Mouse (Mus musculus) splenic B cell, adult 2 months (primary cell): ENCODE data around the gene Zbtb39.

Source experiments
- DNase-seq: peaks from one replicate; pipeline ENCODE4 v3.0.0-alpha.2; 2011; ENCODE audit warnings: low read depth, low spot score
- H3K27me3 ChIP-seq: 2 replicates; pipeline ENCODE4 v1.6.1; 2012; ENCODE audit warnings: mild to moderate bottlenecking, low read length, moderate library complexity, mixed read lengths; ENCODE audit not compliant: control insufficient read depth, poor library complexity, insufficient read depth, severe bottlenecking
- H3K36me3 ChIP-seq: 2 replicates; pipeline ENCODE4 v1.6.1; 2012; ENCODE audit warnings: mild to moderate bottlenecking, low read length, moderate library complexity, mixed read lengths; ENCODE audit not compliant: control insufficient read depth, poor library complexity, insufficient read depth, severe bottlenecking

The Zbtb39 gene

GRCm38 (mm10) chr10:127739083-127739660 lies at the start of gene Zbtb39:
Zbtb39 (plus strand) TSS chr10:127739538.
- Histone ChIP-seq H3K27me3 (no peaks in the 10 kb centered on the region), H3K36me3 (peaks cover 2% of the 10 kb centered on the region; the same call in 1 of the 2 replicates)
- DNase-seq, result peak; percentile 83

GRCm38 (mm10) chr10:127691053-127691452 lies 48.3 kb upstream of the Zbtb39 start:
- H3K27me3 ChIP-seq, result no peaks in the 10 kb centered on the region
- H3K36me3 ChIP-seq, result peaks cover 8% of the 10 kb centered on the region
- no peak for DNase-seq

DNA sequence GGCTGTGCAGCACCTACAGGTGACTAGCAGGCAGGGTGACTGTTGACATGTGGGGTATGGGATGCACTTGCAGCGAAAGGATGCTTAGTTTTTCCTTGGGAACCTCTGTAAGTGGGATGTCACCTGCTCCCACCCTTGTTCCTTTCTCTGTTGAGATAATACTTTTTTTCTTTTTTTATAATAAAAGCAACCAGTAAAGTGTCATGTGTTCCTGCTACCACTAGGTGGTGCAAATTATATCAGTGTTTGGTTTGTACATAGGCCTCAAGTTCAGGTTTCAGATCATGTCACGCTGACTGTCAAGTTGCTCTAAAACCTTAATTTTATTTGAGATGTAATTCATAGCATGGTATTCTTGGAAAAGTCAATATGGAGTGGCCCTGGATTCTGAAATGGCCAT lies 44.7 kb upstream of the Zbtb39 start:
- no peaks in the 10 kb centered on the region for H3K27me3 ChIP-seq
- peak; percentile 54 for DNase-seq
- H3K36me3 ChIP-seq, result peaks cover 8% of the 10 kb centered on the region

DNA sequence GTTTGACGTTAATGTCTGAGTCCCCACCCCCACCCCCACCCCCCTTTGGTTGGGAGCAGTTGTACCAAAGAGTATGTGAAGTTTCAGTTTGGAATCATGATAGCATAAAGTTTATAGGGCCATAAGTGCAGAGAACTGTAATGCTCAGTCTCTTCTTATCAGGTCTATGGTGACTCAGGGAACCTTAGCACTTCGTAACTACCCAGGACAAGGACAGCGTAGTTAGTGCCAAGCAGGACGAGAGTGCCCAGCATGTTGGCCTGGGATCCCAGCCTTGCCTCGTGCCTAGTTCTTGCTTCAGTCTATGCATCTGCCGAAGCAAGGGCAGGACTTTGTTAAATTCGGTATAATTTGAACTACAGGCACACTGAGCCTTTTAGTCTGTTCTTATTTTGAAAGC lies 43.6 kb upstream of the Zbtb39 start:
- Histone ChIP-seq H3K36me3 (peaks cover 8% of the 10 kb centered on the region), H3K27me3 (no peaks in the 10 kb centered on the region)
- DNase-seq, result no peak

- no peaks in the 10 kb centered on the region for H3K27me3 ChIP-seq
- DNase-seq, result no peak
- H3K36me3 ChIP-seq, result peaks cover 4% of the 10 kb centered on the region
These were observed 40.4 kb upstream of the Zbtb39 start for GRCm38 (mm10) chr10:127698966-127699365.

DNA sequence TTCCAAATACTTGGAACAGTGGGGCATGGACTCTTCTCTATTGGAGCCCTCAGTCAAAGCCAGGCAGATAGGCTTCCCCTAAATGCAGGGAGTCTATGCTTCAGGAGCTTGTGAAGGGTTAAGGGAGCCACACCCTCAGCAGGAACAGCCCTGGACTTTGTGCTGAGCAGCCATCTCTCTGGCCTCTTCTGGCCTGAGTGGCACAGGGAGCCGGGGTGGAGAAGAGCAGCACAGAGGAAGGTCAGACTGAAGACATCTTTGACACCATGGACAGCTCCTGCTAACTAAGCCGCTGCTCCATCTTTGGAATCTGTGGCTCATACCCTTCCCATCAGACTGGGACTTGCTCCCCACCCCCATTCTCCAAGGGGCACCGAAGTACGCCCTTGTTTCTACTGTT lies 36.0 kb upstream of the Zbtb39 start:
- Histone ChIP-seq H3K36me3 (no peaks in the 10 kb centered on the region; the same call in 1 of the 2 replicates), H3K27me3 (no peaks in the 10 kb centered on the region)
- DNase-seq, result no peak

GRCm38 (mm10) chr10:127704293-127704692 lies 35.0 kb upstream of the Zbtb39 start:
- no peaks in the 10 kb centered on the region for H3K36me3 ChIP-seq
- no peak for DNase-seq
- no peaks in the 10 kb centered on the region for H3K27me3 ChIP-seq

DNA sequence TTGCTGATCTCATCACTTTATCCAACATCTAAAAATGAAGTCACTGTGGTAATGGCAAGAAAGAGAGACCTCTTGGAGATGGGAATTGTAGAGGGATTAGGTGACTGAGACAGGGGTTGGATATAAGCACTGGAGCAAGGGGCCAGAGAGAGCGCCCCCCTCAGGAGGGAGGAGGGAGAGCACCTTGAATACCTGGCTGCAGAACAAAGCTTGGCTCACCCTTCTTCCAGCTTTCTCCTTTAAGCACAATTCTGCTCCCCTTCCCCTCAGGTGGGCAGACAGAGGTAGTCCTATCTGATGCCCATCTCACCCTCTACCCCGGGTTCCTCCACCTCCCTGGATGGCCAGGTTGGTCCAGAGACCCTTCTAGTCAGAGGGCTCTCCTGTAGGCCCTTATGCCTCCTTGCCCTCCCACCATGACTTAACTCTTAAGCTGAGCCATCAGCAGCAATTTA lies 34.5 kb upstream of the Zbtb39 start, which contains the start of gene Myo1a:
Gene Myo1a (plus strand): TSS at position 405 of the 455 bp plus-strand sequence.
- no peak for DNase-seq
- H3K36me3 ChIP-seq, result no peaks in the 10 kb centered on the region
- H3K27me3 ChIP-seq, result no peaks in the 10 kb centered on the region

DNA sequence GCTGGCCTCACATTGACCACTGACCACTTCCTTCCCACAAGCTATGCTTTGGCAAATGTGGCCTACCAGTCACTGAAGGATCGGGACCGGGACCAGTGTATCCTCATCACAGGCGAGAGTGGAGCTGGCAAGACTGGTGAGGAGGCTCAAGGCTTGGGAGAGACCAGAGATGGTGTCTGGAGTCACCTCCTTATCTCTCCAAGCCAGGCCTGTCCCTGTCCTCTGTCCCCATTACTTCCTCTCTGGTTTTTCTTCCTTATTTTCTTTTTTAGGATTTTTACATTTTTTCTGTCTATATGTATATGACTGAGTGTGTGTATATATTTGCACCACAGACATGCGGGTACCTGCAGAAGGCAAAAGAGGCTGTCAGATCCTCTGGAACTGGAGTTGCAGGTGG lies 33.6 kb upstream of the Zbtb39 start:
- no peak for DNase-seq
- Histone ChIP-seq H3K27me3 (no peaks in the 10 kb centered on the region), H3K36me3 (no peaks in the 10 kb centered on the region)

DNA sequence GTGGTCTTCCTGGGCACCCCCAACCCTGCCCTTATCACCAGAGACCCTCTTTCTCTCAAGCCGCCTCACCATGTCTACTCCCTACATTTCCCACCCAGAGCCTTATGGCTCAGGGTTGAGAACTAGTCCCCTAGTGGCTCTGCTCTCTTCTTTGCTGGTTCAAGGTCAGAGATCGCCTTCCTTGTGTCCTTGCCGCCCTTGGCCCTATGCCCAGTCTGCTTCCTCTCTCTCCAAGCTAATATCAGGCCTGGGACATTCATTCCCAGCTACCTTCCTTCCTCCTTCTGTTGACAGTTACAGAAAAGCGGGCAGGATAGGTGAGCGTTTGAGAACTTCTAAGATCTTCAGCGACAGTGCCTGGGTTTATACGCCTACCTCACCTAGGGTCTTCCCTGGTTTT lies 31.6 kb upstream of the Zbtb39 start:
- Histone ChIP-seq H3K27me3 (no peaks in the 10 kb centered on the region), H3K36me3 (no peaks in the 10 kb centered on the region)
- DNase-seq, result no peak

- Histone ChIP-seq H3K27me3 (no peaks in the 10 kb centered on the region), H3K36me3 (no peaks in the 10 kb centered on the region)
- no peak for DNase-seq
These were observed 30.4 kb upstream of the Zbtb39 start for GRCm38 (mm10) chr10:127708850-127709370.

- H3K27me3 ChIP-seq, result no peaks in the 10 kb centered on the region
- no peak for DNase-seq
- H3K36me3 ChIP-seq, result no peaks in the 10 kb centered on the region
These were observed 29.0 kb upstream of the Zbtb39 start for GRCm38 (mm10) chr10:127710331-127710730.

DNA sequence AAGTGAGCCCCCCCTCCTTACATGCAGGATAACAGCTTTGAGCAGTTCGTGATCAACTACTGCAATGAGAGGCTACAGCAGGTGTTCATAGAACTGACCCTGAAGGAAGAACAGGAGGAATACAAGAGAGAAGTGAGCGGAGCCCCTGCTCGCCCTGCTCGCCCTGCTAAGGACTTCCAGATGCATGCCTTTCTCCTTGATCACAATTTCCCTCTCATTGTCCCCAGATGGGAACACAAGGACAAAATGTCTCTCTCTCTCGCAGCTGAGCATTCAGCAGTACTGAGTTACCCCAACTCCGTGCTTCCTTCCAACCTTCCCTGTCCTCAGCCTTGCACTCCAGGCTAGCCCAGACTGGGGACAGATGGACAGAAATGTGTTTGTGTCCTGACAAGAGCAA lies 26.6 kb upstream of the Zbtb39 start:
- Histone ChIP-seq H3K27me3 (no peaks in the 10 kb centered on the region), H3K36me3 (no peaks in the 10 kb centered on the region)
- DNase-seq, result no peak

DNA sequence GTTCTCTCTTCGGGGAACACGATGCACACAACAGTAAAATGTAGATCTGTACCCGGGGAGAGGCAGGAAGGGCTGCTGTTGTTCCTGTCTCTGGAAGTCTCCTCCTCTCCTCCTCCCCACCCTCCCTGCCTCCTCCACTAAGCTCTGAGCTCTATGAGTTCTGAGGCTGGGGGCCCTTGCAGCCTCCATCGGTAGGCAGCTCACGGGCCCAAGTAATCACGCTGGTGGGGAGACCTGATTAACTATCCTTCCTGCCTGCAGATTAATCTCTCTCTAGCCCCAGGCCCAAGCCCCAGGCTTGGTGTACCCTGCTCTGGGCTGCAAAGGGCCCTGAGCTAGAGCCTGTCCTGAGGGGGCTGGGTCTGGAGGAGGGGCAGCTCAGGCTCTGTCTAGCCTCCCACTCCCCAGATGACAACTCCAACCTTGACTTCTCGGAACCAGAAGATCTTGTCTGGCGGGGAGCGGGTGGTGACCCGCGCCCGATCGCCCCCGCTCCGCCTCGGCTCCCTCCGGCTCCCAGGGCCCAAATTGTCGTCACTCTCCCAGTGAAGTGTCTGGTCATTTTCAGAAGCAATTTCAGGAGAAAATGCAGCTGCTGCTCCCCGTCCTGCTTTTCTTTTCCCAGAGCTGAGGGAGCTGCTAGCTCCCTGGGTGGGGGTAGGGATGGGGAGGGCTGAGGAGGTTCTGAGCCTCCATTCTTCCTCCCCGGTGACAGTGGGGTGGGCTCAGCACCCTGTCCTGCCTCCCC lies 17.5 kb upstream of the Zbtb39 start:
- DNase-seq, result no peak
- Histone ChIP-seq H3K27me3 (no peaks in the 10 kb centered on the region), H3K36me3 (no peaks in the 10 kb centered on the region)

DNA sequence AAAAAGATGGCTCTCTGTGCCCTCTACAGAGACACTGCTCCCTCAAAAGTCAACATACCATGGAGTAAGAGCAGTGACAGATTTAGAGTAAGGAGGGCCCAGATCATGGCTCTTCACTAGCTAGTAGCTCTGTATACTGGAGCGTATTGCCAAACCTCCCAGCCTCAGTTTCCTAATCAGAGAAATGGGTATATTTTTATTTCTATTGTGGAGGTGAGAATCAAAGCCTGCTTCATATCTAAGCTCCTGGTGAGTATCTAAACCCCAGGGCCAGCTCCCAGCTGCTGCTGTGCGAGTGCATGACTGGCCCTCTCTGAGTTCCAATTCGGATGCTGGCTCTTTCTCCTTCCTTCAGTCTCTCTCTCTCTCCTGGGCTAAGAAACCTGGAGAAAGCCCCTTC lies 15.2 kb upstream of the Zbtb39 start, which contains the start of gene Tac2:
Gene Tac2 (plus strand): TSS at position 301 of the 400 bp plus-strand sequence.
- DNase-seq, result no peak
- H3K36me3 ChIP-seq, result no peaks in the 10 kb centered on the region
- no peaks in the 10 kb centered on the region for H3K27me3 ChIP-seq
